Mouse (Mus musculus): Measurements from ENCODE around the gene Cldn12. TPM values are rescaled to one million over a fixed set of nuclear protein-coding genes. Genes with fewer than 3 reads are reported as not detected.

The Cldn12 gene
- total and polyA plus RNA-seq, 3 experiments, result 10.7 to 23.7 (median 18.2) TPM

GRCm38 (mm10) chr5:5494269-5495005 is 20.3 kb downstream of the Cldn12 start:
- peak; percentile 28 for DNase-seq

DNA sequence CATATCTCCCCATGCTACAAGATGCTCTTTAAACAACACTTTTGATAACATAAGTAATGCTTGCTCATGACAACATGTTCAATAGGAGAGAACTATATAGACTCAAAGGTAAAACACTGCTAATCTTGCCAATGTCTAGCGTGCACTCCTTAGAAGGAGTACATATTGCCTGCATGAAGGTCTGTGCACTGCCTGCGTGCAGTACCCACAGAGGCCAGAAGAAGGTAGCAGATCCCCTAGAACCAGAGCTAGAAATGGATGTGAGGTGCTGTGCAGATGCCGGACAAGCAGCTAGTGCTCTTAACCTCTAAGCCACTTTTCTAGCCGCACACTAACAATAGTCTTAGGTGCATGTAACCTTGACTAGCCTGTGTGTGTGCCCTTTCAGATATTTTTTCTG is 22.6 kb downstream of the Cldn12 start:
- no peak for DNase-seq

- no peak for DNase-seq
These were observed 28.7 kb downstream of the Cldn12 start for GRCm38 (mm10) chr5:5486071-5486470.

- DNase-seq, result no peak
These were observed 31.4 kb downstream of the Cldn12 start for GRCm38 (mm10) chr5:5483254-5483858.

DNA sequence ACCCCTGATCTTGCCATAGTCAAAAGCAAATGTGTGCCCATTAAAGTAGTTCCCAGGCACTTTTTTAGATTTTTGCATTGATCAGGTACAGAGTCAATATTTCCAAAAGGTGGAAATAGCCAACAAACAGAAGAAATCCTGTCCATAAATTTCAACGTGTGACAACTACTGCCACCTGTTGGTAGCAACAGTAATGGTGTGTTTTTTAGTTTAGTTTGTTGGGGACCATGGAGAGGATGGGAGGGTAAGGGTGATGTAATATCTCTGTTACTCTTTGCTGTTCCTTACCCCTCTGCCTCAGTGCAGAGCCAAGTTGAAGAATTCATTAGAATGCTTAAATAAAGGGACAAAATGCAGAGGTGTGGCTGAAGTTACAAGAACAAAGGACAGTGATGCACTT is 33.1 kb downstream of the Cldn12 start:
- no peak for DNase-seq

DNA sequence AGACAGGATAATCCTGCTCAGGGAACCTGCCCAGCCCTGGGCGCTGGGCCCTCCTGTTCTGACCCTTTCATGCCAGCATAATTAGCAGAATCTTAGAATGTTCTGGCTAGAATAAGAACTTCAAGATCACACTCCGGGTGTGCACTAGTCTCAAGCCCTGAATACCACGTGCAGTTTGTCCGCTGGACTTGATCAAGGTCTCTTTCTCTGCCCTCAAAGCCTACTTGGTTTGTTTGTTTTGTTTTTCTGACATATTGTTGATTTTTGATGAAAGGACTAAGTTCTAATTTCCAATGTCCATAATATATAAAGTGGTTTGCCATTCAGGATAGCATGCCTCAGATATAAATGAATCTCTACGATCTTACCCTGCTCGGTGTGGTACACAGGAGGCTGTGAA is 35.7 kb downstream of the Cldn12 start, which contains the start of gene 1700015F17Rik:
Gene 1700015F17Rik (minus strand): TSS at position 101 of the 400 bp plus-strand sequence.
- no peak for DNase-seq

DNA sequence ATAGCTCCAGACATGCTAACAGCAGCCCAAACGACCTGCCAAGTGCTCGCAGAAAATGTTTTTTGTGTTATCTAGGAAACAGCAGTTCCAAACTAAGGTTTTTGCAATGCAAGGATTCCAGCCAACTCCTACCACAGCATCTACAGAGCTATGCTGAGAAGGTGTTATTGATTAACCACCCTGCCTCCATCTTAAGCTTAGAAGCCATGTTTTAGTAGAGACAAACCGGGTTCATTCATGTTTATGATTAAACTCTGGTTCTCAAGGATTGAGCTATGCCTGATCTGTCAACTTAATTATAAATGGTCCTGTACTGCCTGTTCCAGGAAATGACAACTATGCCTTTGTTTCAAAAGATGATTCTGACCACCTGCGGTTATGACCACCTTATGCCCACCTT is 38.6 kb downstream of the Cldn12 start:
- DNase-seq, result no peak

DNA sequence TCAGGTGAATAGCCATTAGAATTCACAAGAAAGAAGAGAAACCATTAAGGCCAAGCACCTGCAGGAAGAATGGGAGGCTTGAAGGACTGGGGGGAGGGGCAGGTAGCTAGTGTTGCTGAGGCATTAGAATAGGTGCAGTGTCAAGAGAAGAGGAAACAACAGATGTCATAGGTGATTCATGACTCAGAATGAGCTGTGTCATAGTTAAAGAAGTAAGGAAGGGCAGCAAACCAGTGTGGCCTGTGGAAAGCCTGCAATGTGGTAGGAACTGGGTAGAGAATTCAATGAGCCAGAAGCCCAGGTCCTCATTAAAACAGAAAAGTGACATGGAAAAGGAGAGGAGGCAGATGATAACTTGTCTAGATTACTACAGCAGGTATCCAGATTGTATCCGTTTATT is 49.5 kb downstream of the Cldn12 start:
- DNase-seq, result no peak

Other genes starting within 250 kb of the Cldn12 start
- gene Cdk14, start 94.6 kb downstream of the Cldn12 start, total RNA-seq (2021), result 10 to 100 TPM; 11.4 to 12.3 TPM
- gene Cdk14, start 94.6 kb downstream of the Cldn12 start, polyA plus RNA-seq (2012; rRNA removed), result 0.66 and 0.74 TPM in 2 replicates
- gene 1700015F17Rik, start 35.8 kb downstream of the Cldn12 start, total RNA-seq (2021), result not detected
- gene 1700015F17Rik, start 35.8 kb downstream of the Cldn12 start, polyA plus RNA-seq (2012; rRNA removed), result not detected in 2 replicates
- 10 to 100 TPM; 11.1 to 13.4 TPM for gene Gtpbp10, start 44.6 kb upstream of the Cldn12 start, total RNA-seq (2021)
- gene Gtpbp10, start 44.6 kb upstream of the Cldn12 start, polyA plus RNA-seq (2012; rRNA removed), result 0.33 and 0.94 TPM in 2 replicates
- gene Gm8773, start 58.8 kb upstream of the Cldn12 start, total RNA-seq (2021), result not detected
- not detected in 2 replicates for gene Gm8773, start 58.8 kb upstream of the Cldn12 start, polyA plus RNA-seq (2012; rRNA removed)
- gene Cfap69, start 149.3 kb upstream of the Cldn12 start, total RNA-seq (2021), result 1 to 10 TPM; 7.9 to 8.9 TPM
- 2.2 and 4.6 TPM in 2 replicates for gene Cfap69, start 149.3 kb upstream of the Cldn12 start, polyA plus RNA-seq (2012; rRNA removed)
- gene Steap2, start 179.6 kb upstream of the Cldn12 start, total RNA-seq (2021), result 10 to 100 TPM; 34.1 to 53.0 TPM
- gene Steap2, start 179.6 kb upstream of the Cldn12 start, polyA plus RNA-seq (2012; rRNA removed), result 16.7 and 24.0 TPM in 2 replicates
- gene Steap1, start 234.4 kb upstream of the Cldn12 start, total RNA-seq (2021), result 10 to 100 TPM; 25.8 to 38.0 TPM
- gene Steap1, start 234.4 kb upstream of the Cldn12 start, polyA plus RNA-seq (2012; rRNA removed), result 6.3 and 6.8 TPM in 2 replicates